Mouse (Mus musculus): ENCODE results near the gene Olfr127. TPM values are rescaled to one million over a fixed set of nuclear protein-coding genes. Genes with fewer than 3 reads are reported as not detected.
"Not testable (repeated sequence)": the region's sequence is repeated elsewhere in the genome, so short reads cannot be mapped to it uniquely, and the experiment has no call there.

The Olfr127 gene
- not detected in 2 replicates for polyA plus RNA-seq (2015; fragmentation: Nextera tagmentation; extraction: Ambion mirVana)

DNA sequence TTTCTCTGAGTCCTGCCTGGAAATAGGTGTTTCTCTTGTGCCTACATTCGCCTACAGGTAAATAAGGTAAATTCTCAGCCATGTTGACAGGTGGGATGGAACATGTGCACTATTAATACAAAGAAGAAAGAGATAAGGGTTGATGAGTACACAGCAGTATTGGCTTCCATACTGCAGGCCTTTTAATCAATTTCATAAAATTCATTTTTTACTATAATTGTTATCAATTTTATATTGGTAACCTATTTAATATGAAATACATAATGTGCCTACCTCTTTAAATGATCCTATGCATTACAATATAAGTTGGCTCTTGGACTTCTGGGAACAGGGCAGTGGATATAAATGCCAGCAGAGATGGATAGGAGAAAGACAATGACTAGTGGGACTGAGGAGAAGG lies at the start of gene Olfr127:
TSS of gene Olfr127 (plus strand) at position 301 of the 400 bp plus-strand sequence.
- ATAC-seq (ENCODE audit: insufficient number of reproducible peaks, low FRiP score, low TSS enrichment, low read depth): no peak
- Histone ChIP-seq H3K27me3 (no peaks in the 10 kb centered on the region), H3K36me3 (no peaks in the 10 kb centered on the region), H3K4me2 (no peak within 1 kb of the TSS), H3K9ac (no peak within 1 kb of the TSS), H3K9me3 (no peaks in the 10 kb centered on the region), H3K4me3 (no peak within 1 kb of the TSS), H3K4me1 (no peaks in the 10 kb centered on the region), H3K27ac (no peak within 1 kb of the TSS)
- WGBS: 70% methylated on average over 1 of the region's 1 CpGs

DNA sequence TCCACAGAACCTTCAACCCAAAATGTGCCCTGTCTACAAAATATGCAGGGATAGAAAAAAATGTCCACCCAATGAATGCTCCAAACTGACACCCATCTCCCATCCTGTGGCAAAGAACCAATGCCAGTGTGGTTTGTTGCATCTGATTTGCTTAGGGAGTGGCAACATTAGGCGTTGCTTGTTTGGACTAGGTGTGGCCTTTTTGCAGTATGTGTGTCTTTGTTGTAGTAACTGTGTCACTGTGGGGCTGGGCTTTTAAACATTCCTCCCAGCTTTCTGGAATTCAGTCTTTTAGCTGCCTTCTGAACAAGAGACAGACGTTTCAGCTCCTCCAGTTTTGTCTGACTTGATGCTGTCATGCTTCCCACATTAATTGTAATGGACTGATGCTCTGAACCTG lies 36.3 kb upstream of the Olfr127 start:
- Histone ChIP-seq H3K36me3 (no peaks in the 10 kb centered on the region), H3K27ac (no peak overlapping the region), H3K9ac (no peak overlapping the region), H3K4me3 (no peak overlapping the region), H3K4me2 (no peak overlapping the region), H3K4me1 (no peaks in the 10 kb centered on the region), H3K27me3 (no peaks in the 10 kb centered on the region), H3K9me3 (no peaks in the 10 kb centered on the region)
- WGBS: 58% methylated on average over 2 of the region's 2 CpGs
- no peak for ATAC-seq (ENCODE audit: insufficient number of reproducible peaks, low FRiP score, low TSS enrichment, low read depth)

DNA sequence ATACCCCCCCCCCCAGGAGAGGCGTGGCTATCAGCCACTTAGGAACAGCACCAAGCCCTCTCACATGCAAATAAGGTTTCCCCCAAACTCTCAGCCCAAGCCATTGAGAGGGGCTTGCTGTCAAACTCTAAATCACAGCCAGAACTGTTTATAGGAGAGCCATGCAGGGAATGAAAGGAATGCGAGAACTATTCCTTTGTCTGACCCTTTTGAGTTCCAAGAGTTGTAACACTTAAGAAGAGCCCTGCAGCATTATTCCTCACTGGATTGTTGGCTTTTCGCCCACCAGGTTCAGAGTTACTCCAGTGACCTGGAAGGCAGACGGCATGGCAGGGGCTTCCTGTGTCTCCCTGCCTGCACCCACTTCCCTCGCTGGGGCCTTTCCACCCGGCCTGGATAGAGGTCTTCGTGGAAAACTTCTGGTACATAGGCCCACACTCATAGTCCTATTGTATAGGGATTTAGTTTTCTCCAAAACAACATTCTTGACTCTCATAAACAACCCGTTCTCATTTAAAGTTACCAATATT lies 30.5 kb upstream of the Olfr127 start:
- H3K9ac ChIP-seq: no peak overlapping the region
- ATAC-seq (ENCODE audit: insufficient number of reproducible peaks, low FRiP score, low TSS enrichment, low read depth): no peak
- H3K4me1 ChIP-seq: no peaks in the 10 kb centered on the region
- H3K4me3 ChIP-seq: no peak overlapping the region
- no peaks in the 10 kb centered on the region for H3K9me3 ChIP-seq
- H3K27ac ChIP-seq: no peak overlapping the region
- no peaks in the 10 kb centered on the region for H3K36me3 ChIP-seq
- 22% methylated on average over 8 of the region's 8 CpGs for WGBS
- H3K4me2 ChIP-seq: no peak overlapping the region
- no peaks in the 10 kb centered on the region for H3K27me3 ChIP-seq

DNA sequence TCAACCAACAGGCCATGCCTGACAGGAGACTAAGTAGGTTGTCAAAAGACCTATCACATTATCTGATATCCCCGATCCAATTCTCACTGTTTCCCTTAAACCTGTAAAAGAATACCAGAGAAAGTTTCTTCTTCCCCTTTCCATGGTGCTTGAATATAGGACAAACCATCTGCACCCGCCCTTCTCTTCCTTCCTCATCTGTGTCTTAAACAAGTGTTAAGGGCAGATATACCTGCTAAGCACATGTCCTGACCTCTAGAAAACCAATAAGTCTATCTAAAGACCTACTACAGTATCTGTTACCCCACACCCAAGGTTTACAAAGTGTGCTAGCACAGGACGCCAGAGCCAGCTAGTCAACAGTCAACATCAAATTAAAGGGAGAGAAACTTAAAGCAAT lies 26.4 kb upstream of the Olfr127 start:
- Histone ChIP-seq H3K9ac (no peak overlapping the region), H3K4me2 (no peak overlapping the region), H3K27me3 (no peaks in the 10 kb centered on the region), H3K4me3 (no peak overlapping the region), H3K27ac (no peak overlapping the region), H3K36me3 (no peaks in the 10 kb centered on the region), H3K9me3 (no peaks in the 10 kb centered on the region), H3K4me1 (no peaks in the 10 kb centered on the region)
- no peak for ATAC-seq (ENCODE audit: insufficient number of reproducible peaks, low FRiP score, low TSS enrichment, low read depth)
- 78% methylated on average over 3 of the region's 3 CpGs for WGBS

DNA sequence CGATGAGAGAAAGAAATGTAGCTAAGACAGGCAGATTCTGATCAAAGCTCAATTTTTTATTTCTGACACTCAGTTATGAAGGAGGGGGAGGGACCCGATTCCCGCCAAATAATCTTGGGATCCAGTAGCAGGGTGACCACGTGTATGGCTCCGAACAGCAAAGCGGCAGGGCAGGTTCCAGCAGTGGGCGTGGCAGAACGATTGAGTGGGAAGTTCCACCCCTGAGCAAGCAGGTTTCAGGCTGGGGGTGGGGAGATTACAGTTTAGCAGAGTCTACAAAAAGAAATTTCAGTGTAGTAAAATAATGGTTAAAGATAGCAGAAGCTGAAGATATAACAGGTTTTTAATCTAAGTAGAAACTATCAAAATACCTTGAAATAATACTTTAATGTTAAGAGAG lies 6.6 kb downstream of the Olfr127 start:
- H3K9me3 ChIP-seq; ATAC-seq (ENCODE audit: insufficient number of reproducible peaks, low FRiP score, low TSS enrichment, low read depth); H3K9ac ChIP-seq; H3K4me3 ChIP-seq; H3K4me1 ChIP-seq; H3K36me3 ChIP-seq; H3K27me3 ChIP-seq; H3K4me2 ChIP-seq; H3K27ac ChIP-seq: not testable (repeated sequence)
- WGBS: 64% methylated on average over 8 of the region's 8 CpGs

DNA sequence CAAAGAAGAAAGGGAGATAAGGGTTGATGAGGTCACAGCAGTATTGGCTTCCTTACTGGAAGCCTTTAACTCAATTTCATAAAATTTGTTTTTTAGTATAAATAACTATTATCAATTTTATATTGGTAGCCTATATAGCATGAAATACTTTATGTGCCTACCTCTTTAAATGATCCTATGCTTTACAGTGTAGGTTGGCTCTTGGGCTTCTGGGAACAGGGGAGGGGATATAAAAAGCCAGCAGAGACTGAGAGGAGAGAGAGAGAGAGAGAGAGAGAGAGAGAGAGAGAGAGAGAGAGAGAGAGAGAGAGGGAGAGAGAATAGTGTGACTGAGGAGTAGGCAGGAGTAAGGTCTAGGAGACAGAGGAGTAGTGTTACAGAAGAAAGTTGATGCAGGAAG lies 20.0 kb downstream of the Olfr127 start, which contains the start of gene Olfr128:
TSS of gene Olfr128 (plus strand) at position 301 of the 400 bp plus-strand sequence.
- Histone ChIP-seq H3K4me1 (no peaks in the 10 kb centered on the region), H3K4me3 (no peak within 1 kb of the TSS), H3K36me3 (no peaks in the 10 kb centered on the region), H3K27ac (no peak within 1 kb of the TSS), H3K9ac (no peak within 1 kb of the TSS), H3K4me2 (no peak within 1 kb of the TSS), H3K9me3 (no peaks in the 10 kb centered on the region), H3K27me3 (no peaks in the 10 kb centered on the region)
- ATAC-seq (ENCODE audit: insufficient number of reproducible peaks, low FRiP score, low TSS enrichment, low read depth): no peak

DNA sequence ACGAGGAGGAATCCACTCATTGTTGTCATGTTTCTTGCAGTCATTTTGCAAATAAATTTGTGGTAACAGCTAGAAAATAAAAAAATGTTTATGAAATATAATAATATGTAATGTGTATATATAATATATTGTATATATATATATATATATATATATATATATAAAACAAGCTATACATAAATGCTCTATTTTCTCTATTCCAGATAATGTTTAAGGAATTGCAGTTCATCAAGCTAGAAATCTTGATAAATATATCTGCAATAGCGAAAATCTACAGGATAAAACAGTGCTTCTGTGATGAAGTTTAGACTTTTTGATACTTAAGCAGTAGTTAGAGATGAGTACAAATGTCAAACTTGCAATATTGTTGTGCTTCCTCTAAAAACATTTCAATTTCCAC lies 52.7 kb downstream of the Olfr127 start, which contains the start of gene Olfr761:
TSS of gene Olfr761 (minus strand) at position 101 of the 400 bp plus-strand sequence.
- ATAC-seq (ENCODE audit: insufficient number of reproducible peaks, low FRiP score, low TSS enrichment, low read depth): no peak
- H3K4me3 ChIP-seq: no peak within 1 kb of the TSS
- H3K4me1 ChIP-seq: no peaks in the 10 kb centered on the region
- no peak within 1 kb of the TSS for H3K9ac ChIP-seq
- H3K36me3 ChIP-seq: no peaks in the 10 kb centered on the region
- H3K9me3 ChIP-seq: no peaks in the 10 kb centered on the region
- H3K27me3 ChIP-seq: no peaks in the 10 kb centered on the region
- 73% methylated on average over 2 of the region's 2 CpGs for WGBS
- no peak within 1 kb of the TSS for H3K4me2 ChIP-seq
- no peak within 1 kb of the TSS for H3K27ac ChIP-seq

Other genes starting within 250 kb of the Olfr127 start
- not detected in 2 replicates for gene Olfr117, start 236.7 kb upstream of the Olfr127 start, polyA plus RNA-seq (2015; fragmentation: Nextera tagmentation; extraction: Ambion mirVana)
- gene Olfr118, start 233.4 kb upstream of the Olfr127 start, polyA plus RNA-seq (2015; fragmentation: Nextera tagmentation; extraction: Ambion mirVana): not detected in 2 replicates
- gene Olfr119, start 203.9 kb upstream of the Olfr127 start, polyA plus RNA-seq (2015; fragmentation: Nextera tagmentation; extraction: Ambion mirVana): not detected in 2 replicates
- not detected in 2 replicates for gene Olfr120, start 178.6 kb upstream of the Olfr127 start, polyA plus RNA-seq (2015; fragmentation: Nextera tagmentation; extraction: Ambion mirVana)
- not detected in 2 replicates for gene Olfr121, start 151.6 kb upstream of the Olfr127 start, polyA plus RNA-seq (2015; fragmentation: Nextera tagmentation; extraction: Ambion mirVana)
- not detected in 2 replicates for gene Olfr122, start 131.8 kb upstream of the Olfr127 start, polyA plus RNA-seq (2015; fragmentation: Nextera tagmentation; extraction: Ambion mirVana)
- gene Olfr123, start 106.9 kb upstream of the Olfr127 start, polyA plus RNA-seq (2015; fragmentation: Nextera tagmentation; extraction: Ambion mirVana): not detected in 2 replicates
- not detected in 2 replicates for gene Olfr124, start 100.5 kb upstream of the Olfr127 start, polyA plus RNA-seq (2015; fragmentation: Nextera tagmentation; extraction: Ambion mirVana)
- gene Olfr125, start 67.5 kb upstream of the Olfr127 start, polyA plus RNA-seq (2015; fragmentation: Nextera tagmentation; extraction: Ambion mirVana): not detected in 2 replicates
- gene Olfr126, start 53.0 kb upstream of the Olfr127 start, polyA plus RNA-seq (2015; fragmentation: Nextera tagmentation; extraction: Ambion mirVana): not detected in 2 replicates
- not detected in 2 replicates for gene Olfr128, start 20.1 kb downstream of the Olfr127 start, polyA plus RNA-seq (2015; fragmentation: Nextera tagmentation; extraction: Ambion mirVana)
- gene Olfr761, start 52.6 kb downstream of the Olfr127 start, polyA plus RNA-seq (2015; fragmentation: Nextera tagmentation; extraction: Ambion mirVana): not detected in 2 replicates
- gene Olfr129, start 159.6 kb downstream of the Olfr127 start, polyA plus RNA-seq (2015; fragmentation: Nextera tagmentation; extraction: Ambion mirVana): not detected in 2 replicates
- not detected in 2 replicates for gene Olfr130, start 163.5 kb downstream of the Olfr127 start, polyA plus RNA-seq (2015; fragmentation: Nextera tagmentation; extraction: Ambion mirVana)
- gene Olfr131, start 188.3 kb downstream of the Olfr127 start, polyA plus RNA-seq (2015; fragmentation: Nextera tagmentation; extraction: Ambion mirVana): not detected in 2 replicates
- gene Olfr132, start 234.1 kb downstream of the Olfr127 start, polyA plus RNA-seq (2015; fragmentation: Nextera tagmentation; extraction: Ambion mirVana): not detected in 2 replicates
- not detected in 2 replicates for gene Olfr133, start 244.8 kb downstream of the Olfr127 start, polyA plus RNA-seq (2015; fragmentation: Nextera tagmentation; extraction: Ambion mirVana)

Data from limb, embryonic 15.5 days (tissue).